Mouse (Mus musculus) erythroblast, embryonic 14.5 days (primary cell): ENCODE results near the gene Ranbp2.

Experiments used
- GATA1 ChIP-seq: IDR thresholded peaks from 2 replicates; pipeline ENCODE4 v1.6.1; 2012; ENCODE audit warnings: low read length, inconsistent platforms, mixed read lengths
- TAL1 ChIP-seq: IDR thresholded peaks from 3 replicates; pipeline ENCODE4 v1.6.1; 2012; ENCODE audit warnings: low read length, inconsistent platforms, mixed read lengths

- TF ChIP-seq TAL1 (no peak), GATA1 (no peak)
Measured at GRCm38 (mm10) chr10:58495637-58496036, 48.9 kb downstream of the Ranbp2 start.
